Mouse (Mus musculus) midbrain, embryonic 13.5 days (tissue): Measurements from ENCODE around the gene Cldn7. TPM values are rescaled to one million over a fixed set of nuclear protein-coding genes. Genes with fewer than 3 reads are reported as not detected.

Experiments used
- ATAC-seq: fragments of 200-750 bp; cut with Nextera tagmentation; 2 replicates; pipeline ENCODE4 v1.8.0; 2017; ENCODE audit warnings: mild to moderate bottlenecking, moderate TSS enrichment, moderate library complexity
- H3K27ac ChIP-seq: fragments of 300-500 bp; sonication (generic); 2 replicates; pipeline ENCODE4 v1.5.1; 2015; ENCODE audit warnings: inconsistent platforms, mild to moderate bottlenecking, moderate library complexity
- H3K27me3 ChIP-seq: fragments of 300-500 bp; sonication (generic); 2 replicates; pipeline ENCODE4 v1.6.1; 2015; ENCODE audit warnings: mild to moderate bottlenecking, inconsistent platforms
- H3K36me3 ChIP-seq: fragments of 300-500 bp; sonication (generic); 2 replicates; pipeline ENCODE4 v1.6.1; 2015; ENCODE audit warnings: mild to moderate bottlenecking, inconsistent platforms
- H3K4me1 ChIP-seq: fragments of 300-500 bp; sonication (generic); replicated peaks from 2 replicates; pipeline ENCODE4 v1.6.1; 2015; ENCODE audit warnings: inconsistent platforms
- H3K4me2 ChIP-seq: fragments of 300-500 bp; sonication (generic); replicated peaks from 2 replicates; pipeline ENCODE4 v1.6.1; 2015; ENCODE audit warnings: moderate library complexity, mild to moderate bottlenecking, inconsistent platforms
- H3K4me3 ChIP-seq: fragments of 300-500 bp; sonication (generic); replicated peaks from 2 replicates; pipeline ENCODE4 v1.5.1; 2015; ENCODE audit warnings: mild to moderate bottlenecking, inconsistent platforms
- H3K9ac ChIP-seq: fragments of 300-500 bp; sonication (generic); replicated peaks from 2 replicates; pipeline ENCODE4 v1.6.1; 2015; ENCODE audit warnings: mild to moderate bottlenecking, inconsistent platforms
- H3K9me3 ChIP-seq: fragments of 300-500 bp; sonication (generic); 2 replicates; pipeline ENCODE4 v1.6.1; 2016; ENCODE audit warnings: mild to moderate bottlenecking, inconsistent platforms
- WGBS: fragments of 180-500 bp; shearing (Covaris S2); methylation state at CpG from one replicate; pipeline ENCODE4 v1.1.7; 2015; 5-methylcytosine and 5-hydroxymethylcytosine counted together
- polyA plus RNA-seq: library from polyadenylated mRNA; unstranded; fragments of >200 nt; fragmentation: Nextera tagmentation; extraction: Ambion mirVana; gene quantifications from 2 replicates; pipeline ENCODE4 v1.2.1, GENCODE M21; 2015

The Cldn7 gene
- polyA plus RNA-seq, 1 experiment from 2014 or later, result 0.32 TPM

DNA sequence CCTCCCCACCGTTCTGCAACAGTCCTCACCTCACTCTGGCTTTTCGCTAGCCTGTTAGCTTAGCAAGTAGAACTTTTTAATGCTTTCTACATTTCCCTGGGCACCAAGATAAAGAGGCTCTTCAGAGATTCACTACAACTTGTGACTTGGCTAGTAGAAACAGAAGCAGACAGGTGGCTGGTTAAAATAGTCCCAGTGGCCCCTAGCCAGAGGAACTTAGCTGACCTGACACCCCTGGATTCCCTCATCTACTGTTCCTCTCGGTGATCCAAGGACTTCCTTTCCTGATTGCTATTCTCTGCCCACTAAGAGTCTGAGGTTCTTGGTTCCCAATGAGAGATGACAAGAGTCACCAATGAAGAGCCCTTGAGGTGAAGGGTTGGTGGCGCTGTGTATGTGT lies 18.8 kb downstream of the Cldn7 start:
- H3K4me1 ChIP-seq, result peaks cover 36% of the 10 kb centered on the region
- peak overlapping the region; percentile 99 for H3K9ac ChIP-seq
- ATAC-seq, result no peak
- WGBS, result 91% methylated on average over 4 of the region's 4 CpGs
- H3K4me2 ChIP-seq, result peak overlapping the region; percentile 84
- H3K27ac ChIP-seq, result no peak overlapping the region
- no peaks in the 10 kb centered on the region for H3K27me3 ChIP-seq
- H3K36me3 ChIP-seq, result peaks cover 45% of the 10 kb centered on the region
- no peaks in the 10 kb centered on the region for H3K9me3 ChIP-seq
- peak overlapping the region; percentile 100 for H3K4me3 ChIP-seq

DNA sequence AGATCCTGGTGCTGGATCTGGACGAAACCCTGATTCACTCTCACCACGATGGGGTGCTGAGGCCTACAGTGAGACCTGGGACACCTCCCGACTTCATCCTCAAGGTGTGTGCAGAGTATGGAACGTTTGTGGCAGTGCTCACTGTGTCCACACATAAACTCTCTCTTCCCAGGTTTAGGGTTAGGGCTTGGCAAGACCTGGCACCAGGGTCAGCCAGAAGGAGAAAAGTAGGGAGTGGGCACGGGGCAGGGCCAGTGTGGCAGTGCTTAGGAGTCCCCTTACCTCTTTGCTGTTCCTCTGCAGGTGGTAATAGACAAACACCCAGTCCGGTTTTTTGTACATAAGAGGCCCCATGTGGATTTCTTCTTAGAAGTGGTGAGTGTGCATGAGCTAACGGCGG lies 19.9 kb downstream of the Cldn7 start:
- H3K36me3 ChIP-seq, result peaks cover 54% of the 10 kb centered on the region
- no peak overlapping the region for H3K9ac ChIP-seq
- H3K4me2 ChIP-seq, result no peak overlapping the region
- peaks cover 27% of the 10 kb centered on the region for H3K4me1 ChIP-seq
- WGBS, result 93% methylated on average over 8 of the region's 8 CpGs
- H3K27me3 ChIP-seq, result no peaks in the 10 kb centered on the region
- no peak overlapping the region for H3K4me3 ChIP-seq
- ATAC-seq, result no peak
- no peak overlapping the region for H3K27ac ChIP-seq
- H3K9me3 ChIP-seq, result no peaks in the 10 kb centered on the region

DNA sequence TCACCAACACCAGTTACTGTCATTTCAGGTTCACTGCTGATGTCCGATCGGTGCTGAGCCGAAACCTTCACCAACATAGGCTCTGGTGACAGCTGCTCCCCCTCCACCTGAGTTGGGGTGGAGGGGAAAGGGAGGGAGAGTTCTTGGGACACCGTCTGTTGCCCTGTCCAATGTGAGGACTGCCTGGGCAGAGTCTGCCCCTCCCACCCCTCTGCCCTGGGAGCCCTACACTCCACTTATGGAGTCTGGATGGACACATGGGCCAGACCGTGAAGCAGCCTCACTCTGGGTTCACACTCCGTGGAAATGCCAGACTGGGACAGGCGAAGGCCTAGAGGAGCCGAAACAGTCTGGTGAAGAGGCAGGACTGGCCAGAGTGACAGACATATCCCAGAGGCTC lies 25.4 kb downstream of the Cldn7 start:
- H3K27me3 ChIP-seq, result no peaks in the 10 kb centered on the region
- peaks cover 64% of the 10 kb centered on the region for H3K36me3 ChIP-seq
- peaks cover 30% of the 10 kb centered on the region for H3K4me1 ChIP-seq
- H3K9ac ChIP-seq, result no peak overlapping the region
- H3K4me2 ChIP-seq, result no peak overlapping the region
- ATAC-seq, result no peak
- H3K4me3 ChIP-seq, result no peak overlapping the region
- peak overlapping the region; percentile 93; the same call in 1 of the 2 replicates for H3K27ac ChIP-seq
- H3K9me3 ChIP-seq, result no peaks in the 10 kb centered on the region
- 88% methylated on average over 8 of the region's 8 CpGs for WGBS

DNA sequence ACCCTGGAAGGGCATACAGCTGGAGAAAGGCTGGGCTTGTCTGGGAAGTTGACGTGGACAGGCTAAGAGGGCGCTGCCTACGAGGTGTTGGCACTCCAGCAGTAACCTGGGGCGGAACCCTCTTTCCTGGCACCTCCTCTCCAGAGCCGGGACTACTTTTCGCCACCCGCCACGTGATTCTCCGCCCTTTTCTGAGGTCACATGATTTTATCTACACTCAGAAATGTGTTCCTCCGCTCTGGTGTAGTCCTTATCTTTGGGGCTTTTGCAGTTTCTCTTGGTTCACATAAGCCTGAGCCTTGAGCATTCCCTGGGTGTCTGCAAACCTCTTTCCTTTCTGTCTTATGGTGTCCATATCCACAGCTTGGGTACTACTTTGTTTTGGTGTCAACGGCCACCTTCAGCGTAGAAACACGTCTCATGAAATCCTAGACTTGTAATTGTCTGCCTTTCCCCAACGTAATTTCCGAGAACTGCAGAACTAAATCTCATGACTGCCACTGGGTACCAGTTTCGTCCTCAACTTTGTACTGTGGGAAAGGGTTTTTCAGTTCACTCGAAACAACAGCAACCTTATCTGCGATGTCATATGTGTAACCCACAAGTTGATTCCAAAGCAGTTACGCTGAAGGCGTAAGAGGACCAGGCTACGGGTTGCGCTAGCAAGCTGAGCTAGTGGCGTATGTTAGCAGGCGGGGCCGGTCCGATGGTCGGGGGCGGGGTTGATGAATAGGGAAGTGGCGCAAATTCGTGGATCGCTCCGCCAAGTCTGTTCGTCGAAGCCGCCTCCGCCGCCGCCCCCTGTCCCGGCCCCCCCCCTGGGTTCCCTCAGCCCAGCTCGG lies 26.5 kb downstream of the Cldn7 start, which contains the start of gene Gabarap:
Gene Gabarap, plus strand, starts transcription at position 294 of the 842 bp plus-strand sequence.
- Histone ChIP-seq H3K4me1 (peaks cover 30% of the 10 kb centered on the region), H3K9ac (peak within 1 kb of the TSS; percentile 86), H3K27ac (peak within 1 kb of the TSS; percentile 93), H3K9me3 (no peaks in the 10 kb centered on the region), H3K4me3 (peak within 1 kb of the TSS; percentile 75), H3K27me3 (no peaks in the 10 kb centered on the region), H3K36me3 (peaks cover 55% of the 10 kb centered on the region), H3K4me2 (peak within 1 kb of the TSS; percentile 72)
- under 1% methylated on average over 40 of the region's 40 CpGs for WGBS
- peak; percentile 62 for ATAC-seq

DNA sequence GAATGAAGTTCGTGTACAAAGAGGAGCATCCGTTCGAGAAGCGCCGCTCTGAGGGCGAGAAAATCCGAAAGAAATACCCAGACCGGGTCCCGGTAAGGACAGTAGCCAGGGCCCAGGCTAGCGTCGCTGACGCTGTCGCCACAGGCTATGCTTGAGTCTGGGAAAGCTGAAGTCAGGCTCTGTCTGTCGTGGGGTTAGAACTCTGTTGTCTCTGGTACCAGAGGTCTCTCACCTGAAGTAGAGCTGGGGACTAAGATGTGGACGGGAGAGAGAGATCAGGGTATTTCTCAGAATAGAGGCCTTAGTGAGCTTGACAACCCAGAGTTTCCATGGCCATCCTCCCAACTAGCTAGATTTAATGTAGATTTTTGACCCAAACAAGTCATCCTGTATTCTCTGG lies 27.1 kb downstream of the Cldn7 start:
- peaks cover 48% of the 10 kb centered on the region for H3K36me3 ChIP-seq
- H3K27me3 ChIP-seq, result no peaks in the 10 kb centered on the region
- H3K9me3 ChIP-seq, result no peaks in the 10 kb centered on the region
- H3K27ac ChIP-seq, result peak overlapping the region; percentile 93
- H3K9ac ChIP-seq, result peak overlapping the region; percentile 86
- H3K4me2 ChIP-seq, result peak overlapping the region; percentile 72
- peak overlapping the region; percentile 75 for H3K4me3 ChIP-seq
- peaks cover 30% of the 10 kb centered on the region for H3K4me1 ChIP-seq
- ATAC-seq, result peak; percentile 31
- WGBS, result under 1% methylated on average over 15 of the region's 15 CpGs

DNA sequence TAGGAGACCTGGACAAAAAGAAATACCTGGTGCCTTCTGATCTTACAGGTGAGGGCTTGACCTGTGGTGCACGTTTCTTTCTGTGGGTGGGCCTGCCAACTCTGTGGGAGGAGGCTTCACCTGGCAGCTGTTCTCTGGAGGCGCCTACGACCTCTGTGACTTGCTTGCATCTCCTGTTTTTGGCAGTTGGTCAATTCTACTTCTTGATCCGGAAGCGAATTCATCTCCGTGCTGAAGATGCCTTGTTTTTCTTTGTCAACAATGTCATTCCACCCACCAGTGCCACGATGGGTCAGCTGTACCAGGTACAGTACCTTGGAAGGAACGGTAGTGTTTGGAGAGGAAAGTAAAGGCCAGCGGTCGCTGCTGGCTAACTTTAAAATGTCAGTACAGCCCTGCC lies 27.8 kb downstream of the Cldn7 start:
- Histone ChIP-seq H3K9me3 (no peaks in the 10 kb centered on the region), H3K27ac (no peak overlapping the region)

DNA sequence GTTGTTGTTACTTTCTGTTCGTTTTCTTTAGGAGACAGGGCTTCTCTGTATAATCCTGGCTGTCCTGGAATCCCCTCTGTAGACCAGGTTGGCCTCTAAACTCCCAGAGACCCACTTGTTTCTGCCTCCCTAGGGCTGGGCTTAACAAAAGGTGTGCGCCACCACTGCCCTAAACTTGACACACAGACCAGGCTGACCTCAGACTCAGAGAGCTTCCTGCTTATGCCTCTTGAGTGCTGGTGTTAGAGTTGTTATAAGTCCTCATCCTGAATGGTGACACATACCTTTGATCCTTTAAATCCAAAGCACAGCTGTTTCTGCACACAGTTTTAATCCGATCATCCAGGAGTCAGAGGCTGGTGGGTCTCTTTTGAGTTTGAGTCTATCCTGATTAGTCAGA lies 28.4 kb downstream of the Cldn7 start:
- H3K4me1 ChIP-seq, result peaks cover 38% of the 10 kb centered on the region
- H3K27ac ChIP-seq, result no peak overlapping the region
- peaks cover 37% of the 10 kb centered on the region for H3K36me3 ChIP-seq
- peak overlapping the region; percentile 72 for H3K4me2 ChIP-seq
- peak overlapping the region; percentile 75 for H3K4me3 ChIP-seq
- H3K27me3 ChIP-seq, result no peaks in the 10 kb centered on the region
- no peak for ATAC-seq
- H3K9me3 ChIP-seq, result no peaks in the 10 kb centered on the region
- 90% methylated on average over 3 of the region's 3 CpGs for WGBS
- H3K9ac ChIP-seq, result peak overlapping the region; percentile 86; the same call in 1 of the 2 replicates

More for the DNA sequence above, 27.8 kb downstream of the Cldn7 start:
- Histone ChIP-seq H3K27me3 (no peaks in the 10 kb centered on the region), H3K36me3 (peaks cover 42% of the 10 kb centered on the region), H3K4me2 (peak overlapping the region; percentile 72), H3K4me3 (peak overlapping the region; percentile 75), H3K9ac (peak overlapping the region; percentile 86), H3K4me1 (peaks cover 33% of the 10 kb centered on the region)
- no peak for ATAC-seq
- WGBS, result 87% methylated on average over 10 of the region's 10 CpGs

DNA sequence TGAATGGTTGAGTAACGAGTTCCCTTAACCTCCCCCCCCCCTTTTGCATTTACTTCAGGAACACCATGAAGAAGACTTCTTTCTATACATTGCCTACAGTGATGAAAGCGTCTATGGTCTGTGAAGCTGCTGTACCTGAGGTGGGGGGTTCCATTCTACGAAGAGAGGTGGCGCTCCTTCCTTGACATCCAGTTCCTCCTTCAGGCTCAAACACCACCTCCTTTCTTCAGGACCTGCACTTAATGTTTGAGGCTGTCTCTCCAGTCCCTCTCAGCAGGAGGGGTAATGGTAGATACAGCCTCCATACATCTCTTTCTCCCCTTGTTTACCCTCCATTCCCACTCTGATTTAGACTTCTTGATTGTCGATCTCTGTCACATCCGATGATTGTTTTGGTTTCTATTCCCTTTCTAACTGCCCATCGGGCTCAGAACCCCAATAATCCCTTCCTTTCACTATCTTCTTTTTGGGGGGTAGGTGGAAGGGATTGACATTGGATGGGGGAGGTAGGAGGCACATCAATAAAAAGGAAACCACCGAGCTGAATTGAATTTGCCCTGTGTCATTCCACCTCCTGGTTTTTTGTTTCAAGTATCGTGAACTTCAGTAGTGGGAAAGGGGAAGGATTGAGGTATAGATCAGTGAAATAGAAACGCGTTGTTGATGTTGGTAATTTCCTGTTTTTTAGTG lies 30.0 kb downstream of the Cldn7 start:
- ATAC-seq, result no peak
- Histone ChIP-seq H3K9ac (no peak overlapping the region), H3K27me3 (no peaks in the 10 kb centered on the region), H3K4me3 (0 out of 2 replicates have a peak overlapping the region, but pooled peaks have one; percentile 1), H3K4me1 (peaks cover 50% of the 10 kb centered on the region), H3K27ac (0 out of 2 replicates have a peak overlapping the region, but pooled peaks have one; percentile 91), H3K36me3 (peaks cover 37% of the 10 kb centered on the region), H3K9me3 (no peaks in the 10 kb centered on the region), H3K4me2 (peak overlapping the region; percentile 76; the same call in 1 of the 2 replicates)
- WGBS, result 86% methylated on average over 11 of the region's 11 CpGs

DNA sequence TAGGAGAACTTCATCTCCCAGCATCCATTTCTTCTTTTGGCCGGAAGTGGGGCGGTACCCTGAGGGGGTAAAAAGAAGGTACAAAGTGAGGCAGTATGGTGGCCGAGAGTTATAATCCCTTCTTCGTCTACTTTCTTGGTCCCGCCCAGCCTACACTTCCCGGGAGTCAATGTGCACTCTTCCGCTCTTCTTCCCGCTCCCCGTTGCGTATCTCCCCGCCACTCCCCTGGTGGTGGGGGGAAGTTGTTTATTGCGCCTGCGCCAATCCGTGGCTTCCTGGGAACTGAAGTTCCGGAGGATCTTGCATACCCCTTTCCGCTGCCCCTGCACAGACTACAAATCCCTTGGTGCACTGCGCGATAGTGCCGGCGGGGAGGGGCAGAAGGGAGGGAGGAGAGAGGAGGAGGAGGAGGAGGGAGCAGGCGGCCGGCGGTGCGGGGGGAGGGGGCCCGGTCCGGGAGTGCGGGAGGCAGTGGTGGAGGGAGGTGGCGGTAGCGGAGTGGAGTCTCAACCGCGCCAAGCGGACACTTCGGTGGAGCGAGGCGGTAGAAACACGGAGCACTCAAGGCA lies 30.9 kb downstream of the Cldn7 start, which contains the start of gene Phf23:
Gene Phf23, plus strand, starts transcription at position 387 of the 570 bp plus-strand sequence.
- Histone ChIP-seq H3K36me3 (peaks cover 36% of the 10 kb centered on the region), H3K4me3 (peak within 1 kb of the TSS; percentile 91), H3K9me3 (no peaks in the 10 kb centered on the region), H3K4me2 (peak within 1 kb of the TSS; percentile 76), H3K9ac (peak within 1 kb of the TSS; percentile 88), H3K27ac (peak within 1 kb of the TSS; percentile 91), H3K27me3 (no peaks in the 10 kb centered on the region), H3K4me1 (peaks cover 52% of the 10 kb centered on the region)
- WGBS, result under 1% methylated on average over 36 of the region's 36 CpGs
- ATAC-seq, result peak; percentile 86

DNA sequence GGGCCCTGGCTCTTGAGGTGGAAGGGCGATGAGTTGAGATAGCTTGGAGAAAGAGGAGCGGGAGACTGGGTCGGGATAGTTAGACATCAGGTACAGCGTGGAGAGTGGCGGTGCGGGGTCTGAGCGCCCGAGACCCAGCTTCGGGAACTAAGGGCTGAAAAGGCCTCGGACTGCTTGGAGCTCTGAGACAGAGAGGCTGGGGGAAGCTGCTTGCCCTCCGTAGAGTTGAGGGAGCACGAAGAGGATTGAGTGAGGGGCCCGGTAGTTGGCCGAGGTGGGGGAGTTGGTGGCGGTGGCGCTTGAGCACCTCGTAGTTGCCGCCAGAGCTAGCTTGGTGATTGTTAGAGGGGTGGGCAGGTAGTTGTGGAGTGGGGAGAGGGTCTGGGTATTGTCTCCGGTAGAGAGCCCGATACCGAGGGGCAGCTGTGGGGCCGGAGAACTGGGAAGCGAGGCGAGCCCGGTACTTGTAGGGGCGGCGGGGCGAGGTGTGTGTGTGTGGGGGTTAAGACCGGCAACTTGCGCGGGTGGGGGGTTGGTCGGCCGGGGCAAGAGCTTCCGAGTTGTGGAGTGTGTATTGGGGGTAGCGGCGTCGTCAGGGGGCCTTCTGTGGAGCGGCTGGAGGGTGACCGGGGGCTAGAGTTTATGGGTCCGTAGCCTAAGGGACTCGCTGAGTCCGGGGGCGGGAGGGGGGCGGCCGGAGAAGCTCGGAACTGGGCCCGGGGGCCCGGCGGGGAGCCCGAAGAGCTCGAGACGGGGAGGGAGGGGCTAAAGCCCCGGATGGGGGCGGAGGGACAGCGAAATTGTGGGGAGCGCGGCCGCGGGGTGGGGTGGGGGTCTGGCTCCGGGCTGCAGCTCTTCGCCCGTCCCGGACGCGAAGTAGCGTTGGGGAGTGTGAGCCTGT lies 31.8 kb downstream of the Cldn7 start:
- peak overlapping the region; percentile 91 for H3K27ac ChIP-seq
- peak overlapping the region; percentile 88 for H3K9ac ChIP-seq
- peak; percentile 1; the same call in 1 of the 2 replicates for ATAC-seq
- no peaks in the 10 kb centered on the region for H3K27me3 ChIP-seq
- H3K4me1 ChIP-seq, result peaks cover 56% of the 10 kb centered on the region
- WGBS, result 1% methylated on average over 63 of the region's 66 CpGs
- H3K4me3 ChIP-seq, result peak overlapping the region; percentile 91
- peaks cover 36% of the 10 kb centered on the region for H3K36me3 ChIP-seq
- H3K4me2 ChIP-seq, result peak overlapping the region; percentile 76
- no peaks in the 10 kb centered on the region for H3K9me3 ChIP-seq

DNA sequence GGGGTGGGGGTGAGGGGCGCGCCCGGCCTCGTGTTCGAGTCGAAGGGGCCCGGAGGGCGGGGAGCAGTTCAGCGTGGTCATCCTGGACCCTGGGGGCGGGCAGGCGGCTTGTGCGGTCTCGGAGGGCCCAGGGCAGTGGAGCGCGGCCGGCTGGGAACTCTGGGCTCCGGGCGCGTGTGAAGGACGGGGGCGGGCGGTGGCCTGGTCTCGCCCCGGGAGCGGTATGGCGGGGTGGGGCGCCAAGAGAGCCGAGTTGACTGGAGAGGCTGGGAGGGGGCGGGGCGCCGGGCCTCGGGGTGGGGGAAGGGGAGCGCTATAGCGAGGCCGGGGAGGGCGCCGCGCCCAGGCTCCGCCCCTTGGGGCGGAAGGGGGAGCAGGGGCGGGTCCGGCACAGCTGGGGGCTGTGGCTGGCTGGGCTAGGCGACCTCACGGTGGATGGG lies 32.5 kb downstream of the Cldn7 start:
- Histone ChIP-seq H3K4me1 (peaks cover 60% of the 10 kb centered on the region), H3K4me2 (peak overlapping the region; percentile 76), H3K27ac (peak overlapping the region; percentile 91), H3K9ac (peak overlapping the region; percentile 88), H3K36me3 (peaks cover 36% of the 10 kb centered on the region), H3K27me3 (no peaks in the 10 kb centered on the region), H3K9me3 (peaks cover 3% of the 10 kb centered on the region; the same call in 1 of the 2 replicates), H3K4me3 (peak overlapping the region; percentile 91)
- ATAC-seq, result peak; percentile 19; the same call in 1 of the 2 replicates
- under 1% methylated on average over 40 of the region's 44 CpGs for WGBS
